Mouse (Mus musculus) kidney, adult 2 months (tissue): ENCODE results near the gene N4bp2. TPM values are rescaled to one million over a fixed set of nuclear protein-coding genes. Genes with fewer than 3 reads are reported as not detected.
A peak's percentile ranks its signal among the peaks of the same experiment; 100 is the strongest.
"Not testable (repeated sequence)": the region's sequence is repeated elsewhere in the genome, so short reads cannot be mapped to it uniquely, and the experiment has no call there.

Experiments used
- DNase-seq: peaks from one replicate; pipeline ENCODE4 v3.0.0; 2021
- H3K27ac ChIP-seq: fragments of 200-500 bp; 2 replicates; pipeline ENCODE4 v1.5.1; 2012; ENCODE audit warnings: low read depth, low read length, control low read depth, inconsistent platforms; ENCODE audit not compliant: insufficient read depth
- H3K27me3 ChIP-seq: fragments of 200-500 bp; replicated peaks from 2 replicates; pipeline ENCODE4 v1.6.1; 2012; ENCODE audit warnings: mild to moderate bottlenecking, moderate library complexity, low read length, inconsistent platforms; ENCODE audit not compliant: control insufficient read depth, insufficient read depth
- H3K36me3 ChIP-seq: fragments of 200-500 bp; 2 replicates; pipeline ENCODE4 v1.6.1; 2012; ENCODE audit warnings: mild to moderate bottlenecking, moderate library complexity, low read length, inconsistent platforms; ENCODE audit not compliant: control insufficient read depth, insufficient read depth
- H3K4me1 ChIP-seq: fragments of 200-500 bp; 2 replicates; pipeline ENCODE4 v1.6.1; 2011; ENCODE audit warnings: low read length; ENCODE audit not compliant: control insufficient read depth, insufficient read depth
- H3K4me3 ChIP-seq: fragments of 200-500 bp; 2 replicates; pipeline ENCODE4 v1.5.1; 2011; ENCODE audit warnings: mild to moderate bottlenecking, low read depth, low read length, control low read depth; ENCODE audit not compliant: insufficient read depth
- CTCF ChIP-seq: fragments of 200-500 bp; conservative IDR thresholded peaks from 2 replicates; pipeline ENCODE4 v1.5.1; 2011; ENCODE audit warnings: low read depth, mild to moderate bottlenecking, control low read depth, low read length, moderate library complexity, mixed read lengths; ENCODE audit not compliant: insufficient read depth, insufficient read length
- POLR2A ChIP-seq: fragments of 200-500 bp; IDR thresholded peaks from one replicate; pipeline ENCODE4 v1.6.1; 2011; ENCODE audit warnings: low read depth, low read length, control low read depth
- WGBS: fragments of 180-500 bp; shearing (Covaris S2); methylation state at CpG from one replicate; pipeline ENCODE4 v1.1.7; 2018; 5-methylcytosine and 5-hydroxymethylcytosine counted together
- polyA plus RNA-seq: library from polyadenylated mRNA; depleted of rRNA; stranded (reverse); fragments of >200 nt; gene quantifications from 2 replicates; pipeline ENCODE4 v1.2.3, GENCODE M21; 2012

The N4bp2 gene
- polyA plus RNA-seq, 1 experiment = 3.8 TPM

DNA sequence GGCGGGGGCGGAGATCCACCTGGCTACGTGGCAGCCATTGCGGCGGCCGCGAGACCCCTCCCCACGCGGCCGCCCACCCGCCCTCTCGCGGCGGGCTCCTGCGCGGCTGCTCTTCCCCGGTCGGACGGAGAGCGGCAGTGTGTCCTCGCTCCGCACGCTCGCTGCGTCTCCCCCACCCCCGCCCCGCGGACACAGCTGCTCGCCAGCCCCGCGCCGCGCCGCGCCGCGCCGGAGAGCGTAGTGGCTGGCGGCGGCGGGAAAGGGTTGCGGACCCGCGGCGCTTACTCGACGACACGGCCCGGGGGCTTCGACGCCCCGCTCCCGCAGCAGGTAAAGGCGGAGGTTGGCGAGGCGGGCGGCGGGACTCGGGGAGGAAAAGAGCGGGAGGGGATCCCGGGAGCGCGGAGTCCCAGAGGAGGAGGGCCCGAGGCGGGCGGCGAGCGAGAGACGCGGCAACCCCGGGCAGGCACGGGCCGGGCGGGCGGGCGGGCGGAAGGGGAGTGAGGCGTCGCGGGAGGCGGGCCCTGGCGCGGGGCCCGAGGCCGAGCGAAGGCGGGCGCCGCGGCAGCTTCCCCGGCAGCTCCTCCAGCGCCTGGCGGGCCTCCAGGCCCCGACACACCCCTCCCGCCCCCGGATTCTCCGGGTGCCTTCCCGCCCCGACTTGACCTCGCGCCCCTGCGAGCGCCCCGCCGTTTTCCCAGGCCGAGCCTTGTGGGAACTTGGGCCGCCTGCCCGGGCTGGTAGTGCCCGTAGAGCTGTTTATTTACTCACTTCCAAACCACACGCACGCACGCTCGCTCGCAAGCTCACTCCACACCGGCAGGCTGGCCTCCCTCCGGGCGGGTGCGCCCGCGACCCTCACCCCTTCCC lies 830 bp downstream of the N4bp2 start:
- no peaks in the 10 kb centered on the region for H3K36me3 ChIP-seq
- H3K4me3 ChIP-seq = peak overlapping the region; percentile 76
- 1% methylated on average over 104 of the region's 121 CpGs for WGBS
- H3K4me1 ChIP-seq = peaks cover 3% of the 10 kb centered on the region; the same call in 1 of the 2 replicates
- H3K27ac ChIP-seq = peak overlapping the region; percentile 98
- peak; percentile 94 for DNase-seq
- TF ChIP-seq POLR2A = no peak
- TF ChIP-seq CTCF = peak; percentile 42
- H3K27me3 ChIP-seq = no peaks in the 10 kb centered on the region

DNA sequence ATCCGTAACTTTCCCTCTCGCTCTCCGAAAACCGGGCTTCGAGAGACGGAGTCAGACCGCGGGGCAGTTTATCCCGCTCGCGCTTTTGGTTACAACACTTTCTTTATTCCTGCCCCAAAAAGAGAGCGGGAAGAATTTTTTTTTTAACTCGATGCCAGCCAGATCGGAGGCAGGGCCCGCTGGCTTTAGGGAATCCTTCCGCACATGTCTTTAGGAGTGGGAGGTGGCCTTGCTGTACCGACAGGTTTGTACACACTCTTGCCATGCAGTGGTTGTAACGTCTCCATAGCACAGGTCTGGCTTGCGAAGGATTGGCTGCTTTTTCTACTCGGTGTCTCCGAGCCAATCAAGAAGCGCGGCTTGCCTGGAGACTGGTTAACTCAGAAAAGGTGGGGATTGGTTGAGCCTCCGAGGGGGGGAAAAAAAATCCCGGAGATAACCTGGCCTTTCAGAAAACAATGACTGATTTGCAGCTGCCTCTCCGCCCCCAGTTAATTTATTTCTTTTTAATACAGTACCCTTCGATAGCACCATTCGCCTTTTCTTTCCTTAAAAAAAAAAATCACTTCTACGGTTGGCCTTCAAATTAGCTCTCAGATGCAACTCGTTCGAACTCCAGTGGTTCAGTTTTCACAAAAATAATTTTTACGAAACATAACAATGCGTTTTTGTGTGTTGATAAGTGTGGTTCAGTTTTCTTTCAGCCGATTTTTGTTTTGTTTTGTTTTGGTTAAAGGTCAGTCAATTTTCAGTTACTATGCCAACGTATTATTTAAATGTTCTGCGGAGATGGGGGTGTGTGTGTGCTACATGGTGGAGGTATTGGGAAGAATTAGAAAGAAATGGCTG lies 1.7 kb downstream of the N4bp2 start:
- peak; percentile 97 for DNase-seq
- Histone ChIP-seq H3K27ac (peak overlapping the region; percentile 85), H3K36me3 (no peaks in the 10 kb centered on the region), H3K4me1 (peaks cover 3% of the 10 kb centered on the region; the same call in 1 of the 2 replicates), H3K4me3 (peak overlapping the region; percentile 76), H3K27me3 (no peaks in the 10 kb centered on the region)
- 1% methylated on average over 36 of the region's 36 CpGs for WGBS
- TF ChIP-seq CTCF (no peak), POLR2A (no peak)

DNA sequence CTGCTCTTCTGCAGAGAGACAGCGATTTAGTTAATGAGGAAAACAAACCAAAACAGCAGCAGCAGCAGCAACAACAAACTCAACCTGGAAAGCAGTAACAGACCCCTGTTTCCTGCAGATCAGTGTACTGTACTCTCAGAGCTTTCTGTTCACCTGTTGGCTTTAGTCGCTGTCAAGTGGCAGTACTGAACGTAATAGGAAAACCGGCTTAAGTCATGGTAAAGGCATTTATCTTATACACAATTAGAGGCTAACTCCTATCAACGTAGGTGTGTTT lies 2.3 kb downstream of the N4bp2 start:
- Histone ChIP-seq H3K27ac (peak overlapping the region; percentile 45; the same call in 1 of the 2 replicates), H3K4me3 (peak overlapping the region; percentile 19), H3K36me3 (no peaks in the 10 kb centered on the region), H3K4me1 (peaks cover 3% of the 10 kb centered on the region; the same call in 1 of the 2 replicates), H3K27me3 (no peaks in the 10 kb centered on the region)
- DNase-seq = no peak
- TF ChIP-seq POLR2A = no peak
- no peak for TF ChIP-seq CTCF
- WGBS = 38% methylated on average over 5 of the region's 5 CpGs

DNA sequence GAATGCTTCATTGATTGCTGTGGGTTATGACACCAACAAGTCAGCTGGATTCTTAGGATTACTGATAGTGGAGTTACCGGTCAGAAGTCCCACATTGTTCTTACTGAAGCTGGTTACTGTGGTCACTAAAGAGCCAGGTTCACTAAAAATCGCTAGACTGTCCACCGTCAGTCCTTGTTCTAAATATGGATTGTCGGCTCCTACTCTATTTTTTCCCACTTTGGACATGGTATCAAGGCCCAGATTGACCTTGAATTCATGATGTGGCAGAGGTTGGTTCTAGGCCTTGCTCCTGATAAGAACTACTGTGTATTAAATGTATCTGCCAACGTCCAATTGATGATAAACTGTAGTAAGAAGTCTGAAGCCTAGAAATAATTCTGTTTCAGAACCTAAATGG lies 4.7 kb downstream of the N4bp2 start:
- peaks cover 3% of the 10 kb centered on the region; the same call in 1 of the 2 replicates for H3K4me1 ChIP-seq
- TF ChIP-seq CTCF = no peak
- TF ChIP-seq POLR2A = no peak
- no peak overlapping the region for H3K4me3 ChIP-seq
- no peak for DNase-seq
- H3K27ac ChIP-seq = no peak overlapping the region
- H3K27me3 ChIP-seq = no peaks in the 10 kb centered on the region
- 92% methylated on average over 5 of the region's 5 CpGs for WGBS
- no peaks in the 10 kb centered on the region for H3K36me3 ChIP-seq

DNA sequence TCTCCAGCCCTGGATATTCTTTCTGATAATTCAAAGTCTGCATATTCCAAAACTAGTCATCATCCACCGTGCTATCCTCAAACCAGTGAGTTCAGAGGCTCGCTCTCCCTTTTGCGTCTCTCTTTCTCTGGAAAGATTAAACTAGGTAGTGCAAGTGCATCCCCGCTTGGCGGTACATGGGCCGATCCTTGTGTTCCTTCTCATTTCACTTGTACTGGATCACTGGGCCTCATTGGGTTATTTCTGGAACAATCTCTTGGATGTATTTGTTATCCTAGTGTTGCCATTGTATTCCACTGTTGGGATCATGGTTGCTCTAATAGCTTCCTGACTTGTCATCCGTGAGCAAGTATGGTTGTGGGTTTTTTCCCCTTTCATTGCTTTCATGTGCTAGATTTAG lies 6.7 kb downstream of the N4bp2 start:
- WGBS = 97% methylated on average over 7 of the region's 7 CpGs
- no peak overlapping the region for H3K4me3 ChIP-seq
- H3K36me3 ChIP-seq = no peaks in the 10 kb centered on the region
- no peak overlapping the region for H3K27ac ChIP-seq
- H3K27me3 ChIP-seq = no peaks in the 10 kb centered on the region
- no peak for DNase-seq
- H3K4me1 ChIP-seq = peaks cover 3% of the 10 kb centered on the region; the same call in 1 of the 2 replicates
- no peak for TF ChIP-seq CTCF

DNA sequence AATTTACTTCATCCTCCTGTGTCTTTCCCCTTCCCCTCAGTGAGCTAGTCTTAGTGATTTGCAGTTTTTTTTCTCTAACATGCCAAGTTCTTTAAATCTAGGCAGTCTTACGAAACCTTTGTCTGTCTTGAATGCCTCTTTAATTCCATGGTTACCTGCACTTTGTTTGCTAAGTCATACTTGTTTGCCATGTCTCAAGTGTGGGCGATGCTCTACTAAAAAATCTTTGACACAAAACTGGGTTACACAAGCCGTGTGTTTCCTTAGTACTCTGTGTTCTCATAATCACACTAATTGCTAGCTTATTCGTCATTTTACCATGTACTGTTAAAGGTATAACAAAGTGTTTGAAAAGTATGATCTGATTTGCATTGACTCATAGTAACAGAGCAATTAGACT lies 7.2 kb downstream of the N4bp2 start:
- WGBS = 82% methylated on average over 4 of the region's 4 CpGs
- H3K36me3 ChIP-seq = no peaks in the 10 kb centered on the region
- no peak overlapping the region for H3K4me3 ChIP-seq
- H3K27ac ChIP-seq = no peak overlapping the region
- DNase-seq = no peak
- H3K27me3 ChIP-seq = no peaks in the 10 kb centered on the region
- TF ChIP-seq CTCF (no peak), POLR2A (no peak)
- H3K4me1 ChIP-seq = peaks cover 2% of the 10 kb centered on the region; the same call in 1 of the 2 replicates

DNA sequence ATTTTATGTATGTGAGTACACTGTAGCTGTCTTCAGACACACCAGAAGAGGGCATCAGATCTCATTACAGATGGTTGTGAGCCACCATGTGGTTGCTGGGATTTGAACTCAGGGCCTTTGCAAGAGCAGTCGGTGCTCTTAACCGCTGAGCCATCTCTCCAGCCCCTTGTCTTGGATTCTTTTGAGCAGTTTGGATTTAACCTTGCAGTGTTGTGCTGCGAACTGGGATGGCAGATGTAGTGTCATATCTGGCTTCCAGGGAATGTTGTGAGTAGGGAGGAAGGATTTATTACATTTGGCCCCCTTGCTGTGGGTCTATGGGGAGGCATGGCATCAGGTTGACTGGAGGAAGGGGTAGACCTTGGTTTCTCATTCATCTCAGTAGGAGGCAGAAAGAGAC lies 10.6 kb downstream of the N4bp2 start:
- not testable (repeated sequence) for H3K36me3 ChIP-seq, H3K4me3 ChIP-seq, H3K27me3 ChIP-seq, H3K4me1 ChIP-seq, DNase-seq, H3K27ac ChIP-seq
- 88% methylated on average over 3 of the region's 3 CpGs for WGBS
